11 mouse cellular contexts compared by ENCODE assay signal in genomic region chr7:98607158-98607557, GRCm38 (mm10). TPM values are rescaled to one million over a fixed set of nuclear protein-coding genes. Genes with fewer than 3 reads are reported as not detected.
DNase-seq lines count a peak whose midpoint lies in the region; ATAC-seq and TF ChIP-seq lines count a peak whose summit lies in the region.
"Had no signal": no experiment of that assay in that cellular context is flagged by ENCODE, and none has a peak within 500 bp of the region (broad histone marks: within the 10 kb centered on the region; RNA-seq: fewer than 3 reads in every experiment).

No protein-coding gene starts in this region.

- no peak overlapping the region for H3K4me3 ChIP-seq in heart, embryonic 12.5 days
- no peak overlapping the region for H3K4me3 ChIP-seq in liver, postnatal 0 days (ENCODE audit: low read depth, low read length)
- H3K4me3 ChIP-seq in liver, embryonic 12.5 days: no peak overlapping the region
- no peak overlapping the region for H3K4me3 ChIP-seq in cortical plate, adult 2 months (ENCODE audit: insufficient read depth, low read length)
- H3K4me3 ChIP-seq: forebrain, embryonic 12.5 days; neural tube, embryonic 13.5 days had no signal

- H3K27me3 ChIP-seq in heart, embryonic 12.5 days (replicated peaks): no peaks in the 10 kb centered on the region
- no peaks in the 10 kb centered on the region for H3K27me3 ChIP-seq in liver, postnatal 0 days (ENCODE audit: insufficient read depth, low read length)
- H3K27me3 ChIP-seq in liver, embryonic 12.5 days (replicated peaks): no peaks in the 10 kb centered on the region
- H3K27me3 ChIP-seq: forebrain, embryonic 12.5 days; neural tube, embryonic 13.5 days had no signal

- TF ChIP-seq EP300 in liver, postnatal 0 days (IDR thresholded peaks at IDR 0.05; ENCODE audit: low read depth): no peak

- 78% methylated on average over 4 of the region's 4 CpGs for WGBS in heart, embryonic 12.5 days
- WGBS in liver, postnatal 0 days (ENCODE audit: insufficient replicate concordance): 74% methylated on average over 4 of the region's 4 CpGs
- 76% methylated on average over 4 of the region's 4 CpGs for WGBS in liver, embryonic 12.5 days (ENCODE audit: insufficient replicate concordance)

- ATAC-seq in heart, embryonic 12.5 days (ENCODE audit: insufficient number of reproducible peaks, low FRiP score): no peak
- no peak for ATAC-seq in liver, postnatal 0 days
- no peak for ATAC-seq in liver, embryonic 12.5 days

- peaks cover 25% of the 10 kb centered on the region for H3K36me3 ChIP-seq in heart, embryonic 12.5 days
- peaks cover 13% of the 10 kb centered on the region for H3K36me3 ChIP-seq in liver, postnatal 0 days (replicated peaks; ENCODE audit: insufficient read depth, low read length)
- H3K36me3 ChIP-seq in liver, embryonic 12.5 days: peaks cover 51% of the 10 kb centered on the region

- H3K27ac ChIP-seq in heart, embryonic 12.5 days (ENCODE audit: poor library complexity, severe bottlenecking): no peak overlapping the region
- H3K27ac ChIP-seq in liver, postnatal 0 days (ENCODE audit: low read depth): no peak overlapping the region
- no peak overlapping the region for H3K27ac ChIP-seq in liver, embryonic 12.5 days
- no peak overlapping the region for H3K27ac ChIP-seq in cortical plate, adult 2 months (ENCODE audit: insufficient read depth, low read length)
- H3K27ac ChIP-seq: forebrain, embryonic 12.5 days; neural tube, embryonic 13.5 days had no signal

- no peak overlapping the region for H3K9ac ChIP-seq in heart, embryonic 12.5 days
- H3K9ac ChIP-seq in liver, postnatal 0 days (replicated peaks): no peak overlapping the region
- no peak overlapping the region for H3K9ac ChIP-seq in liver, embryonic 12.5 days
- H3K9ac ChIP-seq: forebrain, embryonic 12.5 days; neural tube, embryonic 13.5 days had no signal

- no peak overlapping the region for H3K4me2 ChIP-seq in heart, embryonic 12.5 days
- no peak overlapping the region for H3K4me2 ChIP-seq in liver, postnatal 0 days (ENCODE audit: low read depth, low read length)
- H3K4me2 ChIP-seq in liver, embryonic 12.5 days: no peak overlapping the region
- H3K4me2 ChIP-seq: forebrain, embryonic 12.5 days; heart, embryonic 11.5 days; neural tube, embryonic 13.5 days had no signal

- H3K4me1 ChIP-seq in heart, embryonic 12.5 days (replicated peaks): no peaks in the 10 kb centered on the region
- no peaks in the 10 kb centered on the region for H3K4me1 ChIP-seq in liver, postnatal 0 days (ENCODE audit: insufficient read depth)
- H3K4me1 ChIP-seq in liver, embryonic 12.5 days: no peaks in the 10 kb centered on the region
- H3K4me1 ChIP-seq in cortical plate, adult 2 months (ENCODE audit: control insufficient read depth, insufficient read depth, low read length): no peaks in the 10 kb centered on the region
- H3K4me1 ChIP-seq: forebrain, embryonic 12.5 days; neural tube, embryonic 13.5 days had no signal

- no peak for TF ChIP-seq POLR2A in cortical plate, adult 2 months (IDR thresholded peaks at IDR 0.05; ENCODE audit: extremely low read depth, insufficient read depth, low read length)

- H3K9me3 ChIP-seq in heart, embryonic 12.5 days (replicated peaks): no peaks in the 10 kb centered on the region
- no peaks in the 10 kb centered on the region for H3K9me3 ChIP-seq in liver, postnatal 0 days (ENCODE audit: low read length)
- H3K9me3 ChIP-seq in liver, embryonic 12.5 days (replicated peaks): no peaks in the 10 kb centered on the region
- H3K9me3 ChIP-seq: forebrain, embryonic 12.5 days; neural tube, embryonic 13.5 days had no signal

- TF ChIP-seq CTCF in liver, postnatal 0 days (IDR thresholded peaks at IDR 0.05; ENCODE audit: low read depth): peak; percentile 48
- TF ChIP-seq CTCF in cortical plate, adult 2 months (IDR thresholded peaks at IDR 0.05; ENCODE audit: extremely low read depth, insufficient read depth, low read length): 0 out of 2 replicates have a peak, but pooled peaks have one; percentile 21

- peak; percentile 33 for DNase-seq in heart, adult 8-10 months (ENCODE audit: low spot score)
- no peak for DNase-seq in liver, postnatal 0 days
- DNase-seq in MN1 (ENCODE audit: low spot score): peak; percentile 17
- DNase-seq in ovary, adult 18-20 months (ENCODE audit: low spot score): no peak
- DNase-seq: kidney, adult 11 months had no signal

RNA-seq across cellular contexts. Expression of gene Emsy, which starts 49.4 kb away (rescaled TPM):
- total RNA-seq in heart, adult 8-10 months (2022): 10 to 100 TPM; 22.9 to 29.1 (median 25.2) TPM
- 28.2 and 34.1 TPM in 2 replicates for polyA plus RNA-seq in heart, embryonic 12.5 days (2016; fragmentation: Nextera tagmentation; extraction: Ambion mirVana)
- 3.4 and 3.7 TPM in 2 replicates for polyA plus RNA-seq in liver, postnatal 0 days (2015; fragmentation: Nextera tagmentation; extraction: Ambion mirVana)
- 10.4 and 11.8 TPM in 2 replicates for polyA plus RNA-seq in liver, embryonic 12.5 days (2016; fragmentation: Nextera tagmentation; extraction: Ambion mirVana)
- 46.9 and 50.9 TPM in 2 replicates for polyA plus RNA-seq in cortical plate, adult 2 months (2012; rRNA removed)

Comparison
In these comparisons a context has a peak if more than half of its experiments do, and no peak if none do; other contexts are left out.
1. DNase-seq: peak in heart, adult 8-10 months (single experiment) and MN1 (single experiment); none in liver, postnatal 0 days (single experiment) and ovary, adult 18-20 months (single experiment).